Mouse (Mus musculus) left cerebral cortex, adult 11 months (tissue): ENCODE measurements around the gene Kcnk10.

Experiments
- DNase-seq: peaks from one replicate; pipeline ENCODE4 v3.0.0; 2022; ENCODE audit warnings: low spot score

Kcnk10 gene

DNA sequence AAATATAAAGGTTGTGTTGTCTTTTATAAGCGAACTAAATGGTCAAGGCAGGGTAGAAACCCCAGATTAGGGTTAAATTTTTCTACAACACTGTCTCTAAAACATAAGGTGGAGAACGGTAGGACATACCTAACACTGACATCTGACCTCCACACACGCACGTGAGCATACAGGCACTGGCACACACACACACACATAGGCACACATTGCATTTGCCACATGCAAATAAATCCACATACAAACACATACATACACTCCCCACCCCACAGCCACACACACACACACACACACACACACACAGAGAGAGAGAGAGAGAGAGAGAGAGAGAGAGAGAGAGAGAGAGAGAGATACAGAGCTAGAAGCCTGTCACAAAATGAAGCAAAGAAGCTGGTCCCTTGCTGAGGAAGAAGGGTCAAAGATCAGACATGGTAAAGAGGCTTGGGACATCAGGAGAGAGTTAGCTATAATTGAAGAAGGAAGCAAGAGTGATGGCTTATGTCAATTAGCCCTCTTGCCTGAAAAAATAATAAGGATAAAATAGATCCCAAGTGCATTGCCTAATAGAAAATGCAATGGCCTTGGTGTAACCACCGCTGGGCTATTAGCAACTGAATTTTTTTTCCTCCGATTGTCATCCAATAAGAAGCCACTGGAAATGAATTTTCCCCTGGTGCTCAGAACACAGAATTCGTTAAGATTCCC lies 58.1 kb downstream of the Kcnk10 start:
- no peak for DNase-seq

DNA sequence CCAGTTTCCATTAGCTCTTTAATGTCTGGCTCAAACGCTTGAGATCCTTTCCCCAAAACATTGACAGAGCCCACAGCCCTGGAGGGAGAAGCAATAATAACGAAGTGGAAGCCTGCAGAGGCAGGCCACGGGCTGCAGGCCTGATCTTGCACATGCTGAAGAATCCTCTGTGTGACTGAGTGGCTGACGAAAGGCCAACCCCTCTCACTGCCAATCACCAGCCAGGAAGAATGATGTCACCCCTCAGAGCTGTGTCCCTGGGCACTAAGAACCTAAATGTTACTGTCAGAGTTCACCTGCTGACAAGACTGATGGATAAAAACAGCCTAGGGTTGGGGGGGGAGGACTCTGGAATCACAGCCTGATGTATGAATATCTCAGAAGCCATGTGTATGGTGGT lies 72.5 kb downstream of the Kcnk10 start:
- DNase-seq, result no peak

DNA sequence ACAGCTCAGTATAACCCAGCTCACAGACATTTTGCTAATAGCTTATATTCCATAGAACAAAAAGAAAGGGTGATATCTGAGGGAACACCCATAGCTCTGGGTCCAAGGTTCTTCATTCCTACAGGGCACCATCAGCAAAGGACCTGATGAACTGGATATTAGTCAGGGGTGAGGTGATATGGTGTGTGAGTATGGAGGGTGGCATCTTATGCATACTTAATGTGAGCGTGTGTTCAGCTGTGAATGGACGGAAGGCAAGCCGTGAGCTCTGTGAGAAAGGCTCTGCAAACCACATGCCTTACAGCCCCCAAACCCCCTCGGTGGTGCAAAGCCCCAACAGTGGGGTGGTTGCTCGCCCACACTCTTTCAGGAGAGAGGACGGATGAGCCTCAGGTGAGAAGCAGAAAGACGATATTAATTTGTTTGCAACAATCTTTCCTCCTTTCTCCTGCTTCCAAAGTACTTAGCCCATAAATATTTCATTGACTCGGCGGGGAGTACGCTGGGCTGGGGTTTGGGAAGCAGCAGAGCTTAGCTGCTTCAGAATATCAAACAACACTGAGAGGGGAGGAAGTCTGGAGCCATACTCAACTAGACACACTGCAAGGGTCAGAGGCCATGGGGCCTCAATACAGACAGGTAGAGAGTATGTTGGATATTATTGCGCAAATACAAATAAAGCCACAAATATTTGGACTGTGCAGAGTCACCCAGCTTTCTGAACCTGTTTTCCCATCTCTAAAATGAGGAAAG lies 76.4 kb downstream of the Kcnk10 start:
- DNase-seq, result no peak

DNA sequence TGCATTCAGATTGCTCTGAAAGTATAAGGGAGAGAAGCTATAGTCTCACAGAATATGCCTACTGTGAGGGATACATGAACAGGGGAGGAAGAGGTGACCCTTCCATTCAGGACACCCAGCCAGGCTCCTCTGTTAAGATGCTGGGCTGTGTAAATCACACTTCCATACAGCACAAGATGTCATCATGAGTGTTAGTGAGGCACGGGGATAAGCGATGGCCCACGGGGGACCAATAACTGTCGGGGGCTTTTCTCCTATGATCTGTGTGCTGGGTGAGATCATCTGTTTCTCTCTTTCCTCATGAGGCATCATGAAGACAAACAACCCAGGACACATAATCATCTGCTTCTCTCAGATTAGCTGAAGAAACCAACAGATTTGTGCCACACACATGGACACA lies 77.1 kb downstream of the Kcnk10 start:
- DNase-seq, result no peak

DNA sequence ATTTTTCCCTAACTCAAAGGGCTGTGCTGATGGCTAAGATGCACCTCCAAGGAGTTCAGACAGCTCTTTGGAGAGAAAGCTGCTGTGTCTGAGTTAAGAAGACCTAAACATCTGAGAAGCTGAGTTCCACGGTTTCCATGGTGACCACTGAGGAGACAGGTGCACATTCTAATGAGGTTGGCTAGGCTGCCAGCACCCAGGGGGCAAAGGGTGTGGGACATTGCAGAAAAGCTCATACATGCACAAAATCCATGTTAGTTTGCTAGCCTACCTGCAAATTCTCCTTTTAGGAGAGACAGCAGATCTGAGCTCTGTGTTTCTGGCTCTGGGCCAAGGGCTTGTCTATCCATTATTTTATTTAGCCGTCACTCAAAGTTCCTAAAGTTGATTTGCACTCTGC lies 96.7 kb downstream of the Kcnk10 start:
- no peak for DNase-seq

DNA sequence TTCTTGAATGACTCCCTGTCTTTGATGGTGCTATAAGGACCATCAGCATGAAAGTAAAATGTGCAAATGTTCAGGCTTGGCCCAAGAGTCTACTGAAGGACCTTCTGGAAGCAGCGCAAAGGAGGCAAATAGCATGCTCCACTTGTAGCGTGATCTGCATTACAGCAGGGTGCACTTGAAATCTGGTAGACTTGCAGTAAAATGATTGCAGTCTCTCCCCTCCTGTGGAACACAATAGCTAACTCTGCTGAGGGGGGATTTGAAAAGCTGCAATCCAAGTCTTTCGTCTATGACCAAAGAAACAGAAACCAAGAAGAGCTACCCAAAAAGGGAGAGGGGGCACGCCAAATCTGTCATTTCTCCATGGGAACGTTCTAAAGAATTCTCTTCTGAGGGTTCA lies 97.1 kb downstream of the Kcnk10 start:
- DNase-seq, result no peak

DNA sequence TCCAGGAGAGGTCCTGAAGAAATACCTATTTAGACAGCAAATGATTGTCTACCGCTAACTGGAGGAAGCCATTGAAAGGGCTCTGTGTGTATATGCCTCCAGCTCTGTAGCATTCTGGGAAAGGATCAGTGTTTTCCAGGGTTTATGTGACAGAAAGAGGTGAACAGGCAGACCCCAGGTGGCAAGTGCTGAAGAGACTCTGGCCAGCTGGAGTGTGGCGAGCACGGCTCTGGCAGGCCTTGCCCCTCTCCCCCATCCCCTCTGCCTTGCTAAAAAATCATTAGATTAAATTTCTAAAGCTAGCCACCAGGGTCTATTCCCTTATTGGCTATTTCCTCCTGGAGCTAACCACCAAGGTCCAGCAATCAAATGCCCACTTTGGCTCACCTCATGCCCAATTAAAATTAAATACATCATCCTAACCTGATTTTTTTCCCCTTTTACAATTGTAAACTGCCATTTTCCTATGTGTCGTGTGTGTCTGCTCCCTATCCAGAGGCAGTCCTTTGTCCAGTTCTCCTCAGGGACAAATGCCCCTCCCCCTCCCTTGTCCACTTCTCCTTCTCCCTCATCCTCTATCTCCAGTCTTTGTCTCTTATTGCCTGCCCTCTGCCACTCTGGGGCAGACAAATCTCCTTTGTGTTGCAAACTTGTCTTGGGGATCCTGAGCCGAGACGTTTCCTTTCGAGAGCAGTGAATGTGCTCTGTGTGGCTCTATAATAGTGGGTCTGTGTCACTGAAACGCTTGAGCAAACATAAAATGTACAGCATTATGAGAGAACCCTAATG lies 100.2 kb downstream of the Kcnk10 start:
- DNase-seq, result no peak

DNA sequence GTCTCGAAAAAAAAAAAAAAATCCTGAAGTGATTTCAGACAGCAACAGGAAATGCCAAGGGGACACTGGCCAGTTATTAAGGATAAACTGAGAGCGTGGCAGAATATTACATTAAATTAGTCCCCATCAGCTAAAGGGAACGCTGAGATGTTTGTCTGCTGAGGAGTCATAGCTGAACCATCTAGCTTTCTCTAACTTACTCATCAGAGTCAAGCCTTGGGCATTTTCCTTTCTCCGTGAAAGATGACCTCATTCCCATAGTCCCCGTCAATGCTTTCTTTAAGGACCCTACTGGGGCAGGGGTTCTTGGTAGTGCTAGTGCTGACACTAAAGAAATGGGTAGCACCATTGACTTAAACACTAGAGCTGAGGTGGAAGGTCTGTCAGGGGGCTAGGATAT lies 106.9 kb downstream of the Kcnk10 start:
- DNase-seq, result no peak

DNA sequence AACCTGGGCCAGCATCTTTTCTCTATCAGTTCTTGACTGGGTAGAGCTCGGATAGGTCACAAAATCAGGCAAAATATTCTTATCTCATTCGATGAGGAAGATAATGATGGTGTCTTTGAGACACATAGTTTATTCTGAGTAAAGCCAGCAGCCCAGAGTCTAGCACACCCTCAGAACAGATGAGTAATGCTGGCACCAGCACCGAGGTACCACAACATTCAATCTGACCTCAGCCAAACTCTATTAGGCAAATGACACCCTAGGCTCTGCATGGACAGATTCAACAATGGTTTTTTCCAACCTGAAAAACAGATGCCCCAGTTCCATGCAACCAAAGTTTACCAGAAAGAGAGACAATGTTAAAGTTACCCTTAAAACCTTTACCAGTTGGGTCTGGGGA lies 108.0 kb downstream of the Kcnk10 start:
- DNase-seq, result no peak

DNA sequence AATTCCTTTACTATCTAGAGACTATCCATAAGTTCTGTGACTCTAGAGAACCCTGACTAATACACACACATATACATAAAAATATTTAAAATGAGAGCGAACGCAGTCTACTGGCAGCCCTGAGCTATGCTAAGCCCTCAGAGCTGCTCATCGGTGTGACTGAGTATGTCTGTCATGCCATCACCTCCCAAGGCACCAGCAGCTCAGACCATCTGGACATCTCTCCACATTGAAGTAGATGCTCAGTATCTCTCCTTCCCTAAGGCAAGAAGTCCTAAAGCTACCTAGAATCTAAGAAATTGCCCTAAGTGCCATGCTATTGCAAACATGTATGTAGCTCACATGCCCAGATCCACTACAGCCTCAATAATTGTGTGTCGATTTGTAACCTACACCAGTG lies 110.3 kb downstream of the Kcnk10 start:
- no peak for DNase-seq

DNA sequence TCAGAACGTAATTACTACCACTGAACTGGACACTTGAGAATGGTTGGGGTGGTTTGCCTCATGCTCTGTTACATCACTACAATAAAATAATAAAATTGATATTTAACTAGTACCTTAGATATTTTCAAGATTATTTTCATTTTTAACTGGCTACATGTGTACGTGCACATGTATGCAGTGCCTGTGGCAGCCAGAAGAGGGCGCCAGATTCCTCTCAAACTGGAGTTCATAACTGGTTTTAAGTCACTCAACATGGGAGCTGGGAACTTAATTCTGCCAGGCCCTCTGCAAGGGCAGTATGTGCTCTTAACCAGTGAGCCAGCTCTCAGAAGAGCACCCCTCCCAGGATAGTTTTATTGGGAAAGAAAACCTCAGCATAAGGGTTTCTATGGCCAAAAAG lies 118.2 kb downstream of the Kcnk10 start:
- DNase-seq, result no peak

DNA sequence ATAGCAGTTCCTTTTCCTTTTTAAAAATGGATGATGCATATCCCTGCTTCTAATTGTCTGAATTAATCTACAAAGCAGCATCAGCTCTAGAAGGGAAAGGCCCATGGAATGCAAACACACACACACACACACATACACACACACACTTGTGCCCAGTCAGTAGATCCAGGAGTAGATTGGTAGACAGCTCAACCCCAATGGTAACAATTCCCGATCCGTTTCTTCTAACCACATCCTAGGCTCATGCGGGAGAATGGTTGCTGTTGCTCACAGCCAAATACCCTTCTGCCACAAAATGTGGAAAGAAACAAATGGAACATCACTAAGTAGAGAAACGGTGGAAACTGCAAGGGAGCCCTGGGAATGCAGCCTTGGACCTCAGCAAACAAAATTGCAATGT lies 119.2 kb downstream of the Kcnk10 start:
- DNase-seq, result no peak

DNA sequence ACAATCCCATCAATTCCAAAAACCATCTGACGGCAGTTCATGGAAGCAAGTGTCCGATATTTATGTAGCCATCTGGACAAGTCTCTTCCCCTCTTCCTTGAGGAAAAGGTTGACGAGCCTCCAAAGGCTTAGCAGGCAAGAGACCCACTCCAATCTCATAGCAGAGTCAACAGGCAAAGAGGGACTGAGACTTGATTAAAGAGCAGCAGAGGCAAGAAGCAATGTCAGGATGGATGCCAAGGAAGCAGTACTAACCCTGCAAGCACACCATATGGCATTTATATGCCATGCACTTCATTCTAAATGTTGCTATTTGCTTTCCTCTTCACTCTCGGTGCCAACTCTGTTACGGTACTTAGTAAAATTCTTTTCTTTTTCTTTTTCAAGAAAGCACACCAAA lies 119.6 kb downstream of the Kcnk10 start:
- DNase-seq, result peak; percentile 13

DNA sequence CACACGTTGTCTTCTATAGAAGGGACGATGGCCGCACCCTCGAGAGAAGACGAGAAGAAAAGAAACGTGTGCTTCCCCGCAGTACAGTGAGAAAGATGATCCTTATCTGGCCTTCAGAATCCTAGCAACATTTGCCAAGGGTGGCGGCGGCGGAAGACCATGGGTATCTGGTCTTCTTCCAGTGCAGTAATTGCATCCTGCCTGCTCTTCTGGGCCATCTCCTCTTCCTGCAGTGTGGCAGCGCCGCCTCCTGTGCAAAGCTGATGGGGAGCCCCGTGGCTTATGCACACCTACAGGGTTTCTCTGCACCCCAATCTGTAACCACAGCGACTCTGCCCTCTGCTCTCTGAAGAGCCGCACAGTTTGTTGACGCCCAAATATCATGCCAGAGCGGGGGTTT lies 124.9 kb downstream of the Kcnk10 start:
- no peak for DNase-seq

DNA sequence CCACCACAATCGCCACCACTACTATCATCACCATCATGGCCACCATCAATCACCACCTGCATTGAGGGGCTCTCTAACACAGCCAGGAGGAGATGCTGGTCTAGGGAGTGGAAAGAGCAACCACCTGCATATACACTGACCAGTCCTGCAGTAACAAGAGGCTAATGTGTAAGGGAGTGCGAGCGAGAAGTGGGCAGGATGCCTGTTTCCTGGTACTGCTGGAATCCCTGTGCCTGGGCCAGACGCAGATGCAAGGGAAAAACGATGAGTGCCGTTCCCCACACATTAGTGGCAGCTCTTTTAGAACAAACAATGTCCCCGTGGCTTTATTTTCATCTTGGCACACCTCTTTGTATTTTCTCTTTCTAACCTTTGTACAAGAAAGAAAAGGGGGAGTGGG lies 125.5 kb downstream of the Kcnk10 start:
- no peak for DNase-seq

DNA sequence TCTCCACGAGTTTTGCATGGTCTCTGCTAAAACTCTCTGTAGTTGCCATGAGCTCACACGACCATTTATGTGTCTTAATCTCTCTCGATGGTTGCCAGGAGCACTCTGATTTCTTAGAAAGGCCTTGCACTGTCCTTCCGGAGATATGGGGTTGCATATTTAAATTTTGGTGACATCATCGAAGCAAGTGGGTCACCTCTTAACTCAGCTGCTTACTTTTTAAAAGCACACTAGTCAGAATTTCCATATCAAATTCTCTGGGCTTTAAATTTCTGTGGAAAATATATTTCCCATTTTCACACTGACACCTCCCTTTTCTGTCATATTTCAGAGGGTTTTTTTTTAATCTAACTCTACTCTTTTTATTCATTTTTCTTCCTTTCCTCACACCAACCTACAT lies 132.5 kb downstream of the Kcnk10 start:
- no peak for DNase-seq

DNA sequence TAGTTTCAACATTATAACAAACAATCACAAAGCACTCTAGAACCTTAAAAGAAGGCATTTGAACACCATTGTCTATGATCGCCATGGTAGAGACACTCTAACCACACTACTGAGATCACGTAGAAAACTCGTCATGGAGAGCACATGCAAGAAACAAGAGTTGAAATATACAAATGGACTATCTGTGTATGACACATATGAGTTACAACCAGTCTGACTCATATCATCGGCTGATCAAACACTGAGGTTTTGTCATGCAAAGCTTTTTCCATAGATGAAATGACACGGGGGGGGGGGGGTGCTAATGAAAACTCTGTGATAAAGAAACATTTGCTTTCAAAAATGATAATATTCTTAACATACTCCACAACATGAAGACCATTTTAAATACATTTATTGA lies 133.2 kb downstream of the Kcnk10 start:
- DNase-seq, result no peak

DNA sequence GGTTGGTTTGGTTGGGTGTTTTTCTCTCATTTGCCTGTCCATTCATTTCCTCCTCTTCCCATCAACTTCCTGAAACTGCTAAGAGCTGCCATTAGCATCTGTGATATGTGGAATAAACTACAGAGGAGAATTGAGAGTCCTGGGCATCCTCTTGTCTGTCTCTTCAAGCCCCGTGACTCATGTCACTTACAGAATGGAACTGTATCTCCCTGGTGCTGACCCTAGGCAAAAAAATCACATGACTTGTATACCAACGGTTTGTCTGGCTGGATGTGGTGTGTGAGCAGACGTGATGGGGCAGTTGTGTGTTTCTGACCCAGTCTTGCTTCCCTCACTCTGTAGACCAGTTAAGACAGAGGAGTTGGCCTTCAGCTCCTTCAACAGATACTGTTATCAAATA lies 134.4 kb downstream of the Kcnk10 start:
- DNase-seq, result no peak

DNA sequence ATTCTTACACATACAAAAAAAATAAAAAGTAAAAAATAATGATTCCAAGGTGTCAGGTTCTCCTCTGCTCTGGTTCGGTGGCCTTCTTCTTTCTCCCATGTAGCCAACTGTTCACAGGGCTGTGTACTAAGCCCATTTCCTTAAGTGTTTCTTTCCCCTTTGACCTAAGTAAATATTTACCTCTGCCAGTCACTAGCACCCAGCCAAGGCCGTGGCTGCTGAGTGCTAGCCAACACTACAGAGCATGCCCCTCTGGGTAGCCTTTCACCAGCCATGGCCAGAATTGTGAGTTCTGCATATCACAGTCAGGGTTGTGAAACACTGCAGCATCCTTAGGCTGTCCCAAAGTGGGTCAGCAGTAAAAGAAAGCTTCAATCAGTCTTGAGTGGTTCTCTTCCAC lies 140.0 kb downstream of the Kcnk10 start:
- no peak for DNase-seq

DNA sequence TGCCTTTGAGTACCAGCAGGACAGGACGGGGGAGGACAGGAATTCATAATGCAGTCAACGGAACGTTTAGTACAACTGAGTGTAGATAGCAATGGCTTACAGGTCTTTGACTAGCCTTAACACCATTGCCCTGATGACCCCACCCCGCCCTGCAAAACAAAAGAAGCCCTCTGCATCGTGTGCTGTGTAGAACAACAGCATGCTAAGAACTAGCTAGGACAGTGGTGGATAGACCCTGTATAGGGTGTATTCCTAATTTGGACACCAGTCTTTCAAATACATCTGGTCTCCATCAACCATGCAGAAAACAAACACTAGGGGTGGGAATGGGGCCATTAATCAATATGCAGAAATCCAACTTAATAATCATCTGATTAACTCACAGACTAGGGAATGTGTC lies 147.4 kb downstream of the Kcnk10 start:
- DNase-seq, result no peak

DNA sequence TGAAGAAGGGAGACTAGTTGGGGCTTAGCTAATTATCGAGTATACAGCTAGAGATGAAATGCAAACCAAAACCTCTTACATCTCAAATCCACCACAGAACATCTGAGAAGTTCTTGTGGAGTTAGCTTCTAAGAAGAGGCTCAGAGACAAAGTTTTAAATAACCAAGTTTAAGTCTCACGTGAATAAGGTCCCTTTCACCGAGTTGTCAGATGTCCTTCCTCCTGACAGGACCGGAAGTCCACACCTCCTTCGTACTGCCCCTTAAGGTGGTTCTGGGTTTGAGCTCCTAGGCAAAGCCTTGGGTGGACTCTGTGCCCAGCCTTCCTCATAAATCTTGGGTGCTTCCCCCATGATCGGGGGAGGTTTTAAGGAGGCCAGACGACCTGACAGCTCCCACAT lies 156.8 kb downstream of the Kcnk10 start:
- DNase-seq, result no peak

DNA sequence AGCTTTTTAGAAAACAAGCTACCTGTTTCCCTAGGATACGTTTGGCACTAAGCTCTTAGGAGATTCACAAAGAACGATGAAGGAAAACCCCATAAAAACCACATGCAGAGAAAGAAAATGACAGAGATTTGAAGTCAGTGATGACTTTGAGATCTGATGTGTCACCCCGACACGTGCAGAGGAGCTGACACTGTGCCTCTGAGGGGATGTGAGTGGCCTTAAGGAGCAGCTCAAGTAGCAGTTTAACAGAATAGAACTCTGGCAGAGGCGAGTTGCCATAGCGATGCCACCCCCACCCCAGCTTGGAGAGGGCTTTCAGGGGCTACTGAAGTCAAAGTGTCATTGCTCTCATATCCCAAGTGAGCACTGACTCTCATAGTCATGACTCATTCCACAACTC lies 158.3 kb downstream of the Kcnk10 start:
- no peak for DNase-seq

DNA sequence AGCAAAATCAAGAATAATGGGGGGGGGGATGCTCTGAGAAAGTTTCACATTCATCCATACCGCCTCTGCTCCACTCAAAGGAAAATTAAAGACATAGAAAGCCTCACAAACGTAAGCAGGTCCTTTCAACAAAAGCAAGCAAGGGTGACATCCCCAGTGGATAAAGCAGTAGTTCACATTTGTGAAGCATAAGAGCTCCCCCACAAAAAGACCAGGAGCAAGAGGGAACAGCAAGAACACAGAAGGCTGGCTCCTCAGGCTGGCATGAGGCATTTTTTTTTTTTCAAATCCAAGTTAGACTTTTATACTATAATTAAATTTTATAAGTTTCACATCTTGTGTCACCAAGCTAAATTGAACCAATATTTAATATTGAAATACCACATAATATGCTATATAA lies 168.5 kb downstream of the Kcnk10 start:
- DNase-seq, result peak; percentile 11
